Mouse (Mus musculus): ENCODE results near the gene Rps26. TPM values are rescaled to one million over a fixed set of nuclear protein-coding genes. Genes with fewer than 3 reads are reported as not detected.
"Not testable (repeated sequence)": the region's sequence is repeated elsewhere in the genome, so short reads cannot be mapped to it uniquely, and the experiment has no call there.

Gene Rps26
- polyA plus RNA-seq, 1 experiment from 2014 or later, result 519 TPM

DNA sequence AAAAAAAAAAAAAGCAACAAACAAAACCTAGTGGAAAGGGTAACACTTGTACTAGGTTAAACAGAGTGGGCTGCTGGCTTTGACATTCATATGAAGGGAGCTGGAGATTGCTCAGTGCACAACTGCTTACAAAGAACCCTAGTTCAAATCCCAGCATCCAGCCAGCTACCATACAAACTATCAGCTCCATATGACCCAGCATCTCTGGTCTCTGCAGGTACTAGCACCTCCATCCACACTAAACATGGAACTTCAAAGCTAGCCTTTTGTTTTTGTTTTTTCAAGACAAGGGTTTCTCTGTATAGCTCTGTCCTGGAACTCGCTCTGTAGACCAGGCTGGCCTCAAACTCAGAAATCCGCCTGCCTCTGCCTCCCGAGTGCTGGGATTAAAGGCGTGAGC lies 3.8 kb downstream of the Rps26 start:
- ATAC-seq, result no peak
- Histone ChIP-seq H3K27me3 (replicated peaks; ENCODE audit: control insufficient read depth, insufficient read depth, low read length) (no peaks in the 10 kb centered on the region), H3K36me3 (ENCODE audit: control insufficient read depth, insufficient read depth) (peaks cover 20% of the 10 kb centered on the region), H3K9ac (ENCODE audit: low read depth, low read length) (no peak overlapping the region), H3K4me1 (replicated peaks; ENCODE audit: control insufficient read depth, insufficient read depth, low read length) (no peaks in the 10 kb centered on the region), H3K27ac (ENCODE audit: low read depth, low read length) (no peak overlapping the region), H3K9me3 (ENCODE audit: control insufficient read depth) (no peaks in the 10 kb centered on the region), H3K4me2 (replicated peaks; ENCODE audit: low read depth) (no peak overlapping the region), H3K4me3 (ENCODE audit: low read depth, low read length) (no peak overlapping the region)
- TF ChIP-seq CTCF (IDR thresholded peaks at IDR 0.05; ENCODE audit: low read depth), result no peak
- WGBS, result 91% methylated on average over 4 of the region's 4 CpGs

DNA sequence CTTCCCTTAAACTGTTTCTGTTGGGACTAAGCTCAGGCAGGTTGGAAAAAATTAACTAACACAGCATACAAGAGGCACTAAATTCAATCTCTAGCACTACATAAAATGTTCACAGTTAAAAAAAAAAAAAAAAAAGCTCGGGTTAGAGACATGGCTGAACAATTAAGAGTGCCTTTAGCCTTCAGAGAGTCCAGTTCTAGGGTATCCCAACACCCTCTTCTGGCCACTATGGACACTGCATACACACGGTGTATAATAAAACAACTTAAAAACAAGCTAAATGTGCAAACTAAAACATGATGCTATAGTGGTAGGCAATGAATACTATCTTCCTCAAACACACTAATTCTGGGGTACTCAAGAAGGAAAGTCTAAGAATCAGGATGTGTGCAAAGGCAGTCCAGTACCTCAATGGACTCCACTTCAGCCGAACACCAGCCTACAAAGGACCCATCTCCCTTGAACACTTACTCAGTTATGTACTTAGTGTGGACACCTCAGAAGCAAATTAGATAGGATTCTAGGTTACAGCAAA lies 4.5 kb downstream of the Rps26 start:
- H3K4me3 ChIP-seq (ENCODE audit: low read depth, low read length), result no peak overlapping the region
- no peaks in the 10 kb centered on the region for H3K4me1 ChIP-seq (replicated peaks; ENCODE audit: control insufficient read depth, insufficient read depth, low read length)
- no peak for ATAC-seq
- peaks cover 20% of the 10 kb centered on the region for H3K36me3 ChIP-seq (ENCODE audit: control insufficient read depth, insufficient read depth)
- peak; percentile 35 for TF ChIP-seq CTCF (IDR thresholded peaks at IDR 0.05; ENCODE audit: low read depth)
- no peak overlapping the region for H3K9ac ChIP-seq (ENCODE audit: low read depth, low read length)
- no peak overlapping the region for H3K4me2 ChIP-seq (replicated peaks; ENCODE audit: low read depth)
- H3K27me3 ChIP-seq (replicated peaks; ENCODE audit: control insufficient read depth, insufficient read depth, low read length), result no peaks in the 10 kb centered on the region
- H3K9me3 ChIP-seq (ENCODE audit: control insufficient read depth), result no peaks in the 10 kb centered on the region
- no peak overlapping the region for H3K27ac ChIP-seq (ENCODE audit: low read depth, low read length)
- 72% methylated on average over 3 of the region's 3 CpGs for WGBS

DNA sequence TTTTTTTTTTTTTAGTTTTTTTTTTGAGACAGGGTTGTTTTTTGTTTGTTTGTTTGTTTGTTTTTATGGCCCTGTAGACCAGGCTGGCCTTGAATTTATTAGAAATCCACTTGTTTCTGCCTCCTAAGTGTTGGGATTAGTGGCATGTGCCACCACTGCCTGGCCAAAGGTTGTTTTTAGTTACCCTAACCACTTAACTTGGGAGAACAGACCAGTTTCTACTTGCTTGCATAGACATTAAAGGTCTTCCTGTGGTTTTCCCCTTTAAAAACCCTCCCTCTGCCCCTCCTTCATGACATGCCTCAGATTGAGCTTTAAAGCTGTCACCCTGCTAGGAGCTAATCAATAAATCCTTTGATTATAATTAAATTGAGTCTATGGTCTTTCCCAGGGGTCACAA lies 6.3 kb downstream of the Rps26 start:
- H3K27ac ChIP-seq (ENCODE audit: low read depth, low read length), result no peak overlapping the region
- H3K36me3 ChIP-seq (ENCODE audit: control insufficient read depth, insufficient read depth), result peaks cover 20% of the 10 kb centered on the region
- no peak overlapping the region for H3K9ac ChIP-seq (ENCODE audit: low read depth, low read length)
- H3K4me2 ChIP-seq (replicated peaks; ENCODE audit: low read depth), result no peak overlapping the region
- no peaks in the 10 kb centered on the region for H3K27me3 ChIP-seq (replicated peaks; ENCODE audit: control insufficient read depth, insufficient read depth, low read length)
- H3K4me1 ChIP-seq (replicated peaks; ENCODE audit: control insufficient read depth, insufficient read depth, low read length), result no peaks in the 10 kb centered on the region
- TF ChIP-seq CTCF (IDR thresholded peaks at IDR 0.05; ENCODE audit: low read depth), result no peak
- no peak for ATAC-seq
- H3K9me3 ChIP-seq (ENCODE audit: control insufficient read depth), result no peaks in the 10 kb centered on the region
- no peak overlapping the region for H3K4me3 ChIP-seq (ENCODE audit: low read depth, low read length)

DNA sequence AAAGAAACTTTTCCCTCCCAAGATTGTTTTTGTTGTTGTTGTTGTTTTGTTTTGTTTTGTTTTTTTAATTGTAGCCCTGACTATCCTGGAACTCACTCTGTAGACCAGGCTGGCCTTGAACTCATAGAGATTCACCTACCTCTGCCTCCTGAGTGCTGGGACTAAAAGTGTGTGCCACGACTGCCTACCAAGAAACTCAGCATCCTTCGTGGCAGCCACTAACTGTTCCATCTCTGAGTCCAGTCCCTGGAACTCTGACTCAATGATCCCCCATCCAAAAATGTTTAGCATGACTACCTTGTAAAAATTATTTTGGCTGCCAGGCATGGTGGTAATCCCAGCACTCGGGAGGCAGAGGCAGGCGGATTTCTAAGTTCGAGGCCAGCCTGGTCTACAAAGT lies 7.4 kb downstream of the Rps26 start:
- H3K4me1 ChIP-seq (replicated peaks; ENCODE audit: control insufficient read depth, insufficient read depth, low read length); H3K9me3 ChIP-seq (ENCODE audit: control insufficient read depth); H3K4me2 ChIP-seq (replicated peaks; ENCODE audit: low read depth); H3K27ac ChIP-seq (ENCODE audit: low read depth, low read length); H3K4me3 ChIP-seq (ENCODE audit: low read depth, low read length); ATAC-seq; H3K9ac ChIP-seq (ENCODE audit: low read depth, low read length); H3K27me3 ChIP-seq (replicated peaks; ENCODE audit: control insufficient read depth, insufficient read depth, low read length): not testable (repeated sequence)
- peaks cover 10% of the 10 kb centered on the region for H3K36me3 ChIP-seq (ENCODE audit: control insufficient read depth, insufficient read depth)
- WGBS, result 92% methylated on average over 5 of the region's 5 CpGs

DNA sequence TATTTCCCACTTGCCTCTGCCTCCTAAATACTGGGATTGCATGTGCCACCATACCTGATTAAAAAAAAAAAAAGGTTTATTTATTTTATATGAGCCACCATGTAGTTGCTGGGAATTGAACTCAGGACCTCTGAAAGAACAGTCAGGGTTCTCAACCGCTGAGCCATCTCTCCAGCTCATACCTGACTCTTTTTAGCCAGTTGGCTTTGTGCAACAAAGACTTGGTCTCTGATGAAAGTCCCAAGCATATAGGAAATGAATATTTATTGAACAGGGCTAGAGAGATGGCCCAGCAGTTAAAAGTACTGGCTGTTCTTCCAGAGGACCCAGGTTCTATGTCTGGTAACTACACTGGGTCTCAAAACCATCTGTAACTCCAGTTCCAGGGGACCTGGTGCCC lies 8.0 kb downstream of the Rps26 start:
- no peak for ATAC-seq
- Histone ChIP-seq H3K9ac (ENCODE audit: low read depth, low read length) (no peak overlapping the region), H3K36me3 (ENCODE audit: control insufficient read depth, insufficient read depth) (peaks cover 4% of the 10 kb centered on the region), H3K4me1 (replicated peaks; ENCODE audit: control insufficient read depth, insufficient read depth, low read length) (no peaks in the 10 kb centered on the region), H3K4me3 (ENCODE audit: low read depth, low read length) (no peak overlapping the region), H3K27me3 (replicated peaks; ENCODE audit: control insufficient read depth, insufficient read depth, low read length) (no peaks in the 10 kb centered on the region), H3K27ac (ENCODE audit: low read depth, low read length) (no peak overlapping the region), H3K9me3 (ENCODE audit: control insufficient read depth) (no peaks in the 10 kb centered on the region), H3K4me2 (replicated peaks; ENCODE audit: low read depth) (no peak overlapping the region)
- TF ChIP-seq CTCF (IDR thresholded peaks at IDR 0.05; ENCODE audit: low read depth), result no peak
- 91% methylated on average over 1 of the region's 1 CpGs for WGBS

DNA sequence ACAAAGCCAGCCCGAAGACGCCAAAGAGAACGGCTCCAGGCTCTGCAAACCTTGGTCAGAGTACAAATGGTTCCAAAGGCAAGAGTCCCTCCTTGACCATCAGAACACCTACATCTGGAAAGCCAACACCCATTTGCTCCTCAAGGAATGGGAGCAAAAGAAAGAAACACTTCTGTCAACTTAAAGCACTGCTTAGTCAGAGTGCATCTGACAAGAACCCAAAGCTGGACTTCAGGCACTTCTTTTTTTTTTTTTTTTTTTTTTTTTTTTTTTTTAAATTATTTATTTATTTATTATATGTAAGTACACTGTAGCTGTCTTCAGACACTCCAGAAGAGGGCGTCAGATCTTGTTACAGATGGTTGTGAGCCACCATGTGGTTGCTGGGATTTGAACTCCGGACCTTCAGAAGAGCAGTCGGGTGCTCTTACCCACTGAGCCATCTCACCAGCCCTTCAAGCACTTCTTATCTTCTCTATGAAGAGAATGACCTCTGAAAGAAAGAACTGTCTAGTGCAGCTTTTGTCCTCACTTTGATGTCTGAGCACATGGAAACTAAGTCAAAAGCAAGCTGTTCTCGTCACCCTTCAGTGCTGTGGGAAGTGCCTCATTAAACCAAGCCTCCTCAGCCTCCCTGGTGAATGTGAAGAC lies 10.6 kb downstream of the Rps26 start:
- H3K9me3 ChIP-seq (ENCODE audit: control insufficient read depth); H3K4me2 ChIP-seq (replicated peaks; ENCODE audit: low read depth); H3K9ac ChIP-seq (ENCODE audit: low read depth, low read length); ATAC-seq; H3K4me3 ChIP-seq (ENCODE audit: low read depth, low read length); H3K4me1 ChIP-seq (replicated peaks; ENCODE audit: control insufficient read depth, insufficient read depth, low read length); H3K27ac ChIP-seq (ENCODE audit: low read depth, low read length); H3K36me3 ChIP-seq (ENCODE audit: control insufficient read depth, insufficient read depth); H3K27me3 ChIP-seq (replicated peaks; ENCODE audit: control insufficient read depth, insufficient read depth, low read length): not testable (repeated sequence)
- 79% methylated on average over 6 of the region's 7 CpGs for WGBS

DNA sequence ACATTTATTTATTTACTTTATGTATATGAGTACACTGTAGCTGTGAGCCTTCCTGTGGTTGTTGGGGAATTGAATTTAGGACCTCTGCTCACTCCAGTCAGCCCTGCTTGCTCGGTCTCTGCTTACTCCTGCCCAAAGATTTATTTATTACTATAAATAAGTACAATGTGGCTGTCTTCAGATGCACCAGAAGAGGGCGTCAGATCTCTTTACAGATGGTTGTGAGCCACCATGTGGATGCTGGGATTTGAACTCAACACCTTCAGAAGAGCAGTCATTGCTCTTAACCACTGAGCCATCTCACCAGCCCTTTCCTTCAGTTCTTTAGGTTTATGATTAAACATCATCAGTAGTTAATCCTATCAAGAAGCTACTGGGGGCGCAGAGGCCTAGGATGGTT lies 11.6 kb downstream of the Rps26 start:
- Histone ChIP-seq H3K9ac (ENCODE audit: low read depth, low read length) (no peak overlapping the region), H3K36me3 (ENCODE audit: control insufficient read depth, insufficient read depth) (no peaks in the 10 kb centered on the region), H3K27ac (ENCODE audit: low read depth, low read length) (no peak overlapping the region), H3K9me3 (ENCODE audit: control insufficient read depth) (no peaks in the 10 kb centered on the region), H3K27me3 (replicated peaks; ENCODE audit: control insufficient read depth, insufficient read depth, low read length) (no peaks in the 10 kb centered on the region), H3K4me3 (ENCODE audit: low read depth, low read length) (no peak overlapping the region), H3K4me1 (replicated peaks; ENCODE audit: control insufficient read depth, insufficient read depth, low read length) (no peaks in the 10 kb centered on the region), H3K4me2 (replicated peaks; ENCODE audit: low read depth) (no peak overlapping the region)
- 60% methylated on average over 3 of the region's 3 CpGs for WGBS
- ATAC-seq, result no peak
- TF ChIP-seq CTCF (IDR thresholded peaks at IDR 0.05; ENCODE audit: low read depth), result peak; percentile 54

DNA sequence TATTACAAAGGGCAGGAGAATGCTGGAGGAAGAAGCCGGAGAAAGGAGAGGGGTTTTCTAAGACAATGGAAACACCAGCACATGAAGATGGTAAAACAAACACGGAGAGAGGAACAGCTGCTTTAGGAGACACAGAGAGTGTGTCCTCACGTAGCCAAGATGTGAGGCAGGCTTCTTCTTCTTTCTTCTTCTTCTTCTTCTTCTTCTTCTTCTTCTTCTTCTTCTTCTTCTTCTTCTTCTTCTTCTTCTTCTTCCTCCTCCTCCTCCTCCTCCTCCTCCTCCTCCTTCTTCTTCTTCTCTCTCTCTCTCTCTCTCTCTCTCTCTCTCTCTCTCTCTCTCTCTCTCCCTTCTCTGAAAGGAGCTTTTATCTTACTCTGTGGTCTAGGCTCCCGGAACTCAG lies 12.7 kb downstream of the Rps26 start:
- not testable (repeated sequence) for ATAC-seq
- WGBS, result 56% methylated on average over 4 of the region's 4 CpGs

More for the DNA sequence above, 12.7 kb downstream of the Rps26 start:
- H3K27ac ChIP-seq (ENCODE audit: low read depth, low read length); H3K4me1 ChIP-seq (replicated peaks; ENCODE audit: control insufficient read depth, insufficient read depth, low read length); H3K27me3 ChIP-seq (replicated peaks; ENCODE audit: control insufficient read depth, insufficient read depth, low read length); H3K4me3 ChIP-seq (ENCODE audit: low read depth, low read length); H3K9me3 ChIP-seq (ENCODE audit: control insufficient read depth); H3K36me3 ChIP-seq (ENCODE audit: control insufficient read depth, insufficient read depth); H3K9ac ChIP-seq (ENCODE audit: low read depth, low read length); H3K4me2 ChIP-seq (replicated peaks; ENCODE audit: low read depth): not testable (repeated sequence)

Data from intestine, postnatal 0 days (tissue).